Mouse (Mus musculus) CD4-positive, CD25-positive, alpha-beta regulatory T cell, adult 4 months (primary cell): ENCODE data around the gene Mgrn1. TPM values are rescaled to one million over a fixed set of nuclear protein-coding genes. Genes with fewer than 3 reads are reported as not detected.

ENCODE experiments used
- polyA plus RNA-seq, 2 experiments: library from polyadenylated mRNA; unstranded; fragments of 100-300 nt; shearing (Covaris generic); gene quantifications; one replicate each; pipeline ENCODE4 v1.2.1; 2017

Gene Mgrn1
- polyA plus RNA-seq, 2 experiments from 2014 or later = 35.2 to 58.5 TPM

Other genes with a start within 250 kb of the Mgrn1 start
- 1 to 10 TPM; 2.2 to 2.9 TPM for gene Vasn, start 246.3 kb upstream of the Mgrn1 start, polyA plus RNA-seq
- 10 to 100 TPM; 24.4 to 29.0 TPM for gene Dnaja3, start 246.3 kb upstream of the Mgrn1 start, polyA plus RNA-seq
- gene Coro7, start 206.5 kb upstream of the Mgrn1 start, polyA plus RNA-seq = 100 to 1,000 TPM; 102 to 174 TPM
- gene Nmral1, start 166.9 kb upstream of the Mgrn1 start, polyA plus RNA-seq = 10 to 100 TPM in 1 of 2 experiments, 1 to 10 TPM in 1; 7.4 to 10.3 TPM
- 100 to 1,000 TPM; 114 to 119 TPM for gene Hmox2, start 159.9 kb upstream of the Mgrn1 start, polyA plus RNA-seq
- gene Cdip1, start 96.0 kb upstream of the Mgrn1 start, polyA plus RNA-seq = 10 to 100 TPM; 32.8 to 56.2 TPM
- 1 to 10 TPM in 1 of 2 experiments, under 1 TPM in 1; 0.68 to 1.3 TPM for gene 4930562C15Rik, start 50.8 kb upstream of the Mgrn1 start, polyA plus RNA-seq
- 10 to 100 TPM; 19.3 to 21.6 TPM for gene Ubald1, start 5.9 kb upstream of the Mgrn1 start, polyA plus RNA-seq
- 100 to 1,000 TPM in 1 of 2 experiments, 10 to 100 TPM in 1; 92.1 to 106 TPM for gene Nudt16l1, start 52.5 kb downstream of the Mgrn1 start, polyA plus RNA-seq
- gene Anks3, start 78.0 kb downstream of the Mgrn1 start, polyA plus RNA-seq = 10 to 100 TPM; 41.4 to 64.3 TPM
- gene Sept12, start 111.6 kb downstream of the Mgrn1 start, polyA plus RNA-seq = not detected
- gene Smim22, start 121.0 kb downstream of the Mgrn1 start, polyA plus RNA-seq = not detected
- gene Rogdi, start 127.3 kb downstream of the Mgrn1 start, polyA plus RNA-seq = 10 to 100 TPM; 19.8 to 35.0 TPM
- gene Glyr1, start 163.6 kb downstream of the Mgrn1 start, polyA plus RNA-seq = 100 to 1,000 TPM in 1 of 2 experiments, 10 to 100 TPM in 1; 79.0 to 130 TPM
- 10 to 100 TPM; 36.8 to 48.4 TPM for gene Ubn1, start 163.8 kb downstream of the Mgrn1 start, polyA plus RNA-seq
- gene Ppl, start 246.2 kb downstream of the Mgrn1 start, polyA plus RNA-seq = under 1 TPM; 0.11 to 0.23 TPM